Mouse (Mus musculus): ENCODE results near the gene Pigyl.

GRCm38 (mm10) chr9:22196412-22196811 lies 39.8 kb downstream of the Pigyl start:
- no peak for TF ChIP-seq TAL1 (IDR thresholded peaks at IDR 0.05; ENCODE audit: low read length)
- no peak for TF ChIP-seq GATA1 (IDR thresholded peaks at IDR 0.05; ENCODE audit: low read length)

All from erythroblast, embryonic 14.5 days (primary cell).